Mouse (Mus musculus) testis, adult 2 months (tissue): ENCODE data around the gene Kcnq2. TPM values are rescaled to one million over a fixed set of nuclear protein-coding genes. Genes with fewer than 3 reads are reported as not detected.

Source experiments
- H3K27ac ChIP-seq: fragments of 200-500 bp; 2 replicates; pipeline ENCODE4 v1.5.1; 2012; ENCODE audit warnings: low read depth, low read length; ENCODE audit not compliant: control insufficient read depth, insufficient read depth
- H3K27me3 ChIP-seq: fragments of 200-500 bp; 2 replicates; pipeline ENCODE4 v1.6.1; 2012; ENCODE audit warnings: mild to moderate bottlenecking, low read length, moderate library complexity; ENCODE audit not compliant: control insufficient read depth, insufficient read depth
- H3K36me3 ChIP-seq: fragments of 200-500 bp; 2 replicates; pipeline ENCODE4 v1.6.1; 2012; ENCODE audit warnings: mild to moderate bottlenecking, low read length; ENCODE audit not compliant: control insufficient read depth, insufficient read depth
- H3K4me1 ChIP-seq: fragments of 200-500 bp; 2 replicates; pipeline ENCODE4 v1.6.1; 2012; ENCODE audit warnings: low read length; ENCODE audit not compliant: control insufficient read depth, insufficient read depth
- H3K4me3 ChIP-seq: fragments of 200-500 bp; 2 replicates; pipeline ENCODE4 v1.5.1; 2012; ENCODE audit warnings: low read depth, mild to moderate bottlenecking, low read length, moderate library complexity, mixed read lengths; ENCODE audit not compliant: control insufficient read depth
- CTCF ChIP-seq: fragments of 200-500 bp; IDR thresholded peaks from 2 replicates; pipeline ENCODE4 v1.5.1; 2012; ENCODE audit warnings: low read depth, mild to moderate bottlenecking, inconsistent platforms, low read length, moderate library complexity; ENCODE audit not compliant: control insufficient read depth, insufficient read depth, insufficient replicate concordance
- POLR2A ChIP-seq: fragments of 200-500 bp; IDR thresholded peaks from 2 replicates; pipeline ENCODE4 v1.6.1; 2012; ENCODE audit warnings: low read depth, mild to moderate bottlenecking, inconsistent platforms, low read length, moderate library complexity; ENCODE audit not compliant: control insufficient read depth
- polyA plus RNA-seq: library from polyadenylated mRNA; depleted of rRNA; stranded (reverse); fragments of >200 nt; gene quantifications from 2 replicates; pipeline ENCODE4 v1.2.3, GENCODE M21; 2012

Kcnq2 gene
- polyA plus RNA-seq, 1 experiment, result 9.2 TPM

GRCm38 (mm10) chr2:181146976-181147545 lies 12.0 kb upstream of the Kcnq2 start:
- Histone ChIP-seq H3K27ac (no peak overlapping the region), H3K36me3 (no peaks in the 10 kb centered on the region), H3K4me1 (peaks cover 6% of the 10 kb centered on the region), H3K4me3 (no peak overlapping the region), H3K27me3 (no peaks in the 10 kb centered on the region)
- no peak for TF ChIP-seq POLR2A
- TF ChIP-seq CTCF, result no peak

- Histone ChIP-seq H3K27me3 (no peaks in the 10 kb centered on the region), H3K4me3 (no peak overlapping the region), H3K27ac (no peak overlapping the region), H3K4me1 (peaks cover 6% of the 10 kb centered on the region), H3K36me3 (no peaks in the 10 kb centered on the region)
- TF ChIP-seq CTCF, result no peak
- no peak for TF ChIP-seq POLR2A
Measured at GRCm38 (mm10) chr2:181144675-181145074, 9.6 kb upstream of the Kcnq2 start.

GRCm38 (mm10) chr2:181143509-181144276 lies 8.6 kb upstream of the Kcnq2 start:
- no peaks in the 10 kb centered on the region for H3K27me3 ChIP-seq
- H3K4me3 ChIP-seq, result no peak overlapping the region
- no peak for TF ChIP-seq CTCF
- no peak for TF ChIP-seq POLR2A
- H3K27ac ChIP-seq, result no peak overlapping the region
- H3K36me3 ChIP-seq, result no peaks in the 10 kb centered on the region
- H3K4me1 ChIP-seq, result peaks cover 6% of the 10 kb centered on the region

GRCm38 (mm10) chr2:181142703-181143135 lies 7.6 kb upstream of the Kcnq2 start:
- Histone ChIP-seq H3K4me3 (no peak overlapping the region), H3K4me1 (peaks cover 3% of the 10 kb centered on the region; the same call in 1 of the 2 replicates), H3K27ac (no peak overlapping the region), H3K27me3 (no peaks in the 10 kb centered on the region), H3K36me3 (no peaks in the 10 kb centered on the region)
- TF ChIP-seq POLR2A (no peak), CTCF (no peak)

- Histone ChIP-seq H3K27ac (no peak overlapping the region), H3K36me3 (no peaks in the 10 kb centered on the region), H3K4me1 (peaks cover 4% of the 10 kb centered on the region), H3K4me3 (no peak overlapping the region), H3K27me3 (no peaks in the 10 kb centered on the region)
- TF ChIP-seq CTCF (no peak), POLR2A (no peak)
Measured at GRCm38 (mm10) chr2:181139641-181140193, 4.6 kb upstream of the Kcnq2 start.

GRCm38 (mm10) chr2:181136934-181137333 lies 1.8 kb upstream of the Kcnq2 start:
- Histone ChIP-seq H3K36me3 (no peaks in the 10 kb centered on the region), H3K27ac (no peak overlapping the region), H3K4me1 (peaks cover 11% of the 10 kb centered on the region), H3K4me3 (no peak overlapping the region), H3K27me3 (no peaks in the 10 kb centered on the region; the same call in 1 of the 2 replicates)
- TF ChIP-seq CTCF (no peak), POLR2A (no peak)

GRCm38 (mm10) chr2:181135446-181135818 lies 332 bp upstream of the Kcnq2 start:
- H3K36me3 ChIP-seq, result no peaks in the 10 kb centered on the region
- peaks cover 11% of the 10 kb centered on the region for H3K4me1 ChIP-seq
- TF ChIP-seq CTCF (no peak), POLR2A (no peak)
- peak overlapping the region; percentile 50 for H3K4me3 ChIP-seq
- no peaks in the 10 kb centered on the region; the same call in 1 of the 2 replicates for H3K27me3 ChIP-seq
- H3K27ac ChIP-seq, result no peak overlapping the region
